12 mouse cellular contexts compared by ENCODE assay signal in the genomic region with DNA sequence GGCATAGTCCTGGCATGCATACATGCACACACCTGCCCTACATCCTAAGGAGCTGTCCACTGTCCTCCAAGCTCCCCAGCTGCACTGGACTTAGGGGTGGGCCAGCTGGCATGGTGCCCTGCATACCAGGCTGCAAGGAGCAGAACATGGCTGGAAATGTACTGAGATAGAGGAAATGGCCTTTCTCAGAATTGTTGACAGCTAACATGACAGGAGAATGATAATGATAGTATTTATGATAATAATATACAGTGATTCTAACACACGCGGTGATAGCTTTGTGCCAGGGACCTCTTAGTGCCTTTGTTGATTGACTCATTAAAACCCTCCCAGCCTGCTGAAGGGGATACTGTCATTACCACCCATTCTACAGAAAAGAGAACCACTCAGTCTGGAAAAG. TPM values are rescaled to one million over a fixed set of nuclear protein-coding genes. Genes with fewer than 3 reads are reported as not detected.
DNase-seq lines count a peak whose midpoint lies in the region; ATAC-seq and TF ChIP-seq lines count a peak whose summit lies in the region.
"Had no signal": no experiment of that assay in that cellular context is flagged by ENCODE, and none has a peak within 500 bp of the region (broad histone marks: within the 10 kb centered on the region; RNA-seq: fewer than 3 reads in every experiment).

No protein-coding gene starts in this region.

- no peaks in the 10 kb centered on the region for H3K36me3 ChIP-seq in forebrain, postnatal 0 days (ENCODE audit: insufficient read depth)
- H3K36me3 ChIP-seq: embryonic facial prominence, embryonic 12.5 days; G1E had no signal

- no peak overlapping the region for H3K27ac ChIP-seq in forebrain, postnatal 0 days (ENCODE audit: low read depth, low read length)
- H3K27ac ChIP-seq: embryonic facial prominence, embryonic 12.5 days had no signal

- H3K4me2 ChIP-seq in forebrain, postnatal 0 days (ENCODE audit: low read depth), result no peak overlapping the region
- H3K4me2 ChIP-seq: embryonic facial prominence, embryonic 12.5 days; liver, embryonic 11.5 days had no signal

- H3K9ac ChIP-seq in forebrain, postnatal 0 days, result no peak overlapping the region
- H3K9ac ChIP-seq: embryonic facial prominence, embryonic 12.5 days had no signal

- no peaks in the 10 kb centered on the region for H3K9me3 ChIP-seq in forebrain, postnatal 0 days (ENCODE audit: low read length)
- H3K9me3 ChIP-seq: embryonic facial prominence, embryonic 12.5 days had no signal

- peak; percentile 81 for ATAC-seq in forebrain, postnatal 0 days

- TF ChIP-seq CTCF in forebrain, postnatal 0 days (IDR thresholded peaks at IDR 0.05; ENCODE audit: low read depth), result no peak

- DNase-seq in kidney, postnatal 25 days, result peak; percentile 17 to 46
- DNase-seq in kidney, adult 8-10 months, result no peak
- peak; percentile 60 for DNase-seq in cerebellum, adult 9-11 months
- no peak for DNase-seq in forebrain, postnatal 0 days
- DNase-seq in lung, postnatal 10 days, result peak; percentile 62
- DNase-seq in yolk sac, embryonic 10.5 days (ENCODE audit: low spot score), result no peak
- DNase-seq in urinary bladder, postnatal 36 days (ENCODE audit: low spot score in 2 of 2), result no peak
- DNase-seq: adrenal gland, adult 8-10 months had no signal

- 0 out of 2 replicates have a peak, but pooled peaks cover 5% of the 10 kb centered on the region for H3K27me3 ChIP-seq in forebrain, postnatal 0 days (ENCODE audit: insufficient read depth, low read length)
- H3K27me3 ChIP-seq: embryonic facial prominence, embryonic 12.5 days had no signal

- peaks cover 3% of the 10 kb centered on the region; the same call in 1 of the 2 replicates for H3K4me1 ChIP-seq in forebrain, postnatal 0 days (ENCODE audit: insufficient read depth)
- H3K4me1 ChIP-seq: embryonic facial prominence, embryonic 12.5 days had no signal

- 53% methylated on average over 2 of the region's 2 CpGs for WGBS in forebrain, postnatal 0 days

- H3K4me3 ChIP-seq in forebrain, postnatal 0 days (ENCODE audit: low read depth, low read length), result no peak overlapping the region
- H3K4me3 ChIP-seq: embryonic facial prominence, embryonic 12.5 days; myocyte had no signal

RNA-seq across cellular contexts. Expression of gene Spon1, which starts 54.4 kb away (rescaled TPM):
- total RNA-seq in forebrain, postnatal 0 days (2014; rRNA removed), result 18.2 and 25.8 TPM in 2 replicates
- polyA plus RNA-seq in forebrain, postnatal 0 days (2015; fragmentation: Nextera tagmentation; extraction: Ambion mirVana), result 20.5 and 26.4 TPM in 2 replicates
- polyA plus RNA-seq: G1E had no signal

Comparison
In these comparisons a context has a peak if more than half of its experiments do, and no peak if none do; other contexts are left out.
1. DNase-seq: peak in kidney, postnatal 25 days (2 of 2), cerebellum, adult 9-11 months (single experiment) and lung, postnatal 10 days (single experiment); none in kidney, adult 8-10 months (0 of 2), forebrain, postnatal 0 days (single experiment), yolk sac, embryonic 10.5 days (single experiment) and urinary bladder, postnatal 36 days (0 of 2).